Mouse (Mus musculus) neural tube, embryonic 10.5 days (tissue): Measurements from ENCODE around the gene Rab44.

Experiments used
- DNase-seq: peaks from one replicate; pipeline ENCODE4 v3.0.0-alpha.2; 2017; ENCODE audit warnings: low spot score; ENCODE audit errors: extremely low spot score

Rab44 gene

DNA sequence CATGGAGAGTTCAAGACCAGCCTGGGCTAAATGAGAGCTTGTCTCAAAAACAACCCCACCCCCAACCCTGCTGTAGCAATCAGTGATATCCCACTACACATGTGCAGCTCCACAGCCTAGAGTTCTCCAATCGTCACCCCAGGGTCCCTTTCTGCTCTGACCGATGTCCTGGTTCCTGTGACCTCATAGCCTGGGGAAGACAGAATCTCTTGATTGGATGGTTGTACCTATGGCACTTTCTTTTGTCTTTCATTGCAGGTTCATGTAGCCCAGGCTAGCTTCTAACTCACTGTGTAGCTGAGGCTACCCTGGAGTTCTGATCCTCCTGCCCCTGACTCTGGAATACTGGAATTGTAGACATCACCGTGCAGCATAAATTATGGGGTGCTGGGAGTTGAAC, 12.6 kb downstream of the Rab44 start:
- no peak for DNase-seq

DNA sequence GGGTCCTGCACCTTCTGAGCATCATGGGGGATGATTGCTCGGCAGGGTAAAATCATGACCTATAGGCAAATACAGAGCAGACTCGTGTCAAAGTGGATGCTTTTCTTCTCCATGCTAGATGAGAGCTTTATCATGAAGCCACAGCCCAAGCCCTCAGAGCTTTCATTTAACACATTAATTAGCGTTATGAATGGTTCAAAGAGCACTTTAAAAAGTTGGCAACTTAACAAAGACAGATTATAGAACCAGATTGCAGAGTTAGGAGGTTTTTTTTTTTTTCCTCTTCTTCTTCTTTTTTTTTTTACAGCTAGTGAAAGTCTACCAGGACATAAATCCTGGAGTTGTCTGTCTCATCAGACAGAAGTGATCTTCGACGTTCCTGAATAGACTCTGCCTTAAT, 15.4 kb downstream of the Rab44 start:
- no peak for DNase-seq

DNA sequence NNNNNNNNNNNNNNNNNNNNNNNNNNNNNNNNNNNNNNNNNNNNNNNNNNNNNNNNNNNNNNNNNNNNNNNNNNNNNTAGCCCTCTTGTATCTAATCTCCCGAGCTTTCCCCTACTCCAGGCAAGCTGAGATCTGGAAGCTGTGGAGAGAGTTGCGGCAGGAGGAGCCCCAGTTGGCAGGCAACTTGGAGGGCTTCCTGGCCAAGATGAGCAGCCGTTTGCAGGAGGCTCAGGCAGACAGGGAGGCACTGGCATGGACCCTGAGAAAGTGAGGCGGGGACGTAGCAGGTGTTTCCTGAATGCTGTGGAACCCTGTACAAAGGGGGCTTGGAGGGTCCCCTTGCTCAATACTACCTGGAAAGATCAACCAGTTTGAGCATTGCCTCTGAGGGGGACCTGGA, 21.1 kb downstream of the Rab44 start:
- DNase-seq, result no peak

DNA sequence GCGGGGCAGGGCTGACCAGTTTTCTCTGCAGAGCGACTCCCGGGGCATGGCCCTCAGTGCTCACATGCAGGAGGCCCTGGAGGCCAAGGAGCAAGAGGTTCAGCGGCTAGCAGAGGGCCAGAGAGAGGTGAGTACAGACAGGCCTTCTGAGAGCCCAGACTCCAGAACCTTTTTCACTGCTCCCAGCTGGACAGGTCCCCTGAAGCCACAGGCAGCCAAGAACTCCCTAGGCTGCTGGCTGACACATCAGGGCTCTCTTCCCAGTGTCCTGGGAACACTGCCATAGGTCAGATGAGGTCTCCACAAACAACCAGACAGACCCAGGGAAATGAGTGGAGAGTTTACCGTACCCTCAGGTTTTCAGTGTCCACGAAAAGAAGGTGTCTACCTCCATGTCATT, 22.3 kb downstream of the Rab44 start:
- no peak for DNase-seq

DNA sequence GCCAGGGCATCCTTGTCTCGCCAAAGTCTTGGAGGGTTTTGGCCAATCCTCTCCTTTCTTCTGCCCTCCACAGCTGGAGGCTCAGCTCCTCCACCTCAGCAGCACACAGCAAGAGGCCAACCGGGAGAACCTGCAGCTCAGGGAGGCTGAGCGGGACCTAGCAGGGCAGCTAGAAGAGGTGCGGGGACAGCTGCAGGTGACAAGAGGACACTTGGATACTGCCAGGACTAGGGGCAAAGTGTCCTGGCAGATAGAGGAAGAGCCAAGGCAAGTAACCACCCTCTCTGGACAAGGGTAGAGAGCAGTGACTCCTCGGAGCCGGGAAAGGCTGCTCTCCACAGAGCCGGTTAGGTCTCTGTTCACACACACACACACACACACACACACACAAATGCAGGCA, 24.0 kb downstream of the Rab44 start:
- DNase-seq, result no peak

DNA sequence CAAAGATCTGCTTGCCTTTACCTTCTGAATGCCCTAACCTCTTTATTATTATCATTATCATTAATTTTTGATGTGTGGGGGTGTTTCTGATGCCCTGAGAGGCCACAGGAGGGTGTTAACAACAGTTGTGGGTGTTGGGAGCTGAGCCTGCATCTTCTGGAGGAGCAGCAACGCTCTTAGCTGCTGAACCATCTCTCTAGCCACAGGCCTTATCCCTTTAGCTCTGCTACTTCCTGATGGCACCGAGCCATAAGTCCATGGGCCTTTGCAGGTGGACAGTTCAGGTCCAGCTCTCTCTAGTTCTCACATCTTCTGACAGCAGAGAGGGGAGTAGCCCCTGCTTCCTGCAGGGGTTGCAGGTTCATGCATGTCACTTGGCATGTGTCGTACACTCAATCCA, 27.6 kb downstream of the Rab44 start:
- DNase-seq, result no peak

DNA sequence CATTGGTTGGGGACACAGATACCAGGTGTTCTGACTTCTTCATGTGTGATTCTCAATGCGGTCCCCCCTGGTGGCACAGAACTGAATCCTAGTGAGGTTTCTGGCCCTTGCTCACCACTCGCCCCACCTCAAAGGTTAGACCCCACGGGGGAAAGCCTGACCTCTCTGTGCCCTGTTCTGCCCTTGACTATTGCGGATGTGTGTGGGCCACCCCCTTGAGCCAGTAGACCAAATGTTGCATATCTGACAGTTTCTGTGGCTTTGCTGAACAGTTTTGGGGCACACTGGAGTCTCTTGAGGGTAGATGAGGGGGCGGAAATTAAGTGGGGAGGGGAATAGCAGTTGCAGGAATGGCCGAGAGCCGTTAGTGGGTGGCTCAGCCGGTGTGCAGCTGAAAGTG, 29.3 kb downstream of the Rab44 start:
- no peak for DNase-seq

DNA sequence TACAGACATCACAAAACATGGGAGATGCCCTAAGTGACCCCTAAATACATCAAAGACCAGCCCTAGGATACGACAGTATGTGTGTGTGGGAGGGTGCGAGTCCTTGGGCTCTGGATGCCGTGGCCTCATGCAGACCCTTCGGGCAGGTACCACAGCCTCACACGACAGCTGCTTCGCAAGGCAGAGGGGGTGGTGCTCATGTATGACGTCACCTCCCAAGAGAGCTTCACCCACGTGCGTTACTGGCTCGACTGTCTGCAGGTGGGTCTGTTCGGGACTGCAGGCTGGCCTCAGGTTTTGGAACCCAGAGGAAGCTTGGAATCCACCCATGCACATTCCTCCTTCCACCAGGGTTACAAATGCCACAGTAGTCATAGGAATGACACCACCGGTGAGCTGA, 31.2 kb downstream of the Rab44 start:
- no peak for DNase-seq

DNA sequence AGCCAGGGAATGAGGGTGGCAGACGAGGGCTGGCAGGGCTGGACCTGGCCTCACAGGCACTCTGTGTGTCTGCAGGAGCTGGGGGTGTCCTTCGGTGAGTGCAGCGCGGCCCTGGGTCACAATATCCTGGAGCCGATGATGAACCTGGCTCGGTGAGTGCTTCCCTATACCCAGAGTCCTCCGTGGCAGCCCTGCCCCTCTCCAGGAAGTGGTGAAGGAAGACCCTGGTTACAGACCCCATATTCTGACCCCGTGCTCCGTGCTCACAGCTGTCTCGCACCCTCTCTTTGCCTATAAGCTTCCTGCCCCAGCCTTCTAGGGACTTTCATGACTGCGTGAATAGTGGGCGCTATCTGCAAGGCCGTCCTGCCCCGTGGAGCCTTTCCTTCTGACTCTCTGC, 33.3 kb downstream of the Rab44 start:
- DNase-seq, result no peak

DNA sequence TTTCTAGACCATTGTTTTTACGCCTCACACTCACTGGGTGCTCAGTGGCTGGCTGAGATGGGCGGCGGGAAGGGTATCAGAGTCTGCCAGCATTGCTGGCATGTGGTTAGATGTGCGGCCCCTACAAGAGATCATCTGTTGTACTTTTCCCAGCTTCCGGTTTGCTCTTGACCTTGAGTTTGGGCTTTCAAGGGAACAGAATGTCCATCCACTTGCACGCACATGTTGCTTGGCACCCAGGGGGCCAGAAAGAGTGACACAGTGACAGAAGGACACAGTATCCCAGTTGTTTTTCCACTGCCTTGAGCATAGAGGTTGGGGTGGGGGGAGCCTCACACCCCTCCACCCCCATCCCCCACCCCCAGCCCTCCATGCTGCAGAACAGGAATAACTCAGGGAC, 33.8 kb downstream of the Rab44 start:
- DNase-seq, result no peak

DNA sequence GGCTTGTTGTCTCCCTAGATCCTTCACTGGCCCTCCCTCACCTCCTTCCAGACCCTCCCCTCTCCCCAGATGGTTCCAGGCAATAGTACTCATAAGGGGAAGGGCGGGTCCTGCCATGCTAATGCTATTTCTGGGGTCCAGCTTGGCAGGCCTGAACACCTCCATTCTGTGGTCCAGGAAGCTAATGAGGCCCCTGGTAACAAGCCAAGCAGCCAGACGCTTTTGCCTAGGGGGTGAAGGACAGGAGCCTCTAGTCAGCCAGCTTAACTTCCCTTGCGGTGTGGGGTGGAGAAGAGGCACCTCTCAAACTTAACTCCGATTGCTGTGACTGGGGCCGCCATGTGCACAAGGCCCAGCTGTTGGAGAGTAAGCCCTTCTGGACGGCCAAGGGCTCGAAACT, 35.8 kb downstream of the Rab44 start:
- no peak for DNase-seq

DNA sequence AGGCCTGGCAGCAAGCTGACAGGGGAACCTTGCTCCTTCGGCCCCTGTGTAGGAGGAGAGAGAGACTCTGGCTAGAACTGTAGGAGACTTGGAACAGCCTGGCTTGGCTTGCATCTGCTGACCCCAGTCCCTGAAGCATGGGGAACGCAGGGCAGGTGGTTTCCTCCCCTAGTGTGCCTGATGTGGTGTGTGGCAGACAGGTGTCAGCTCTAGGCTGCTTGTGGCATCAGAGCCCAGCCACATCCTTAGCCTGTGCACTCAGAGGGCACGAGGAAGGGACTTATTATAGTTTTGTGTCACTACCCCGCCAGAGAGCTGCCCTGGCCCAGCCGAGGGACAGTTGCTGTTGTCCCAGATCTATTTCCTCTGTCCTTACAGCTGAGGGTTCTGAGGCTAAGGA, 38.6 kb downstream of the Rab44 start:
- DNase-seq, result no peak

DNA sequence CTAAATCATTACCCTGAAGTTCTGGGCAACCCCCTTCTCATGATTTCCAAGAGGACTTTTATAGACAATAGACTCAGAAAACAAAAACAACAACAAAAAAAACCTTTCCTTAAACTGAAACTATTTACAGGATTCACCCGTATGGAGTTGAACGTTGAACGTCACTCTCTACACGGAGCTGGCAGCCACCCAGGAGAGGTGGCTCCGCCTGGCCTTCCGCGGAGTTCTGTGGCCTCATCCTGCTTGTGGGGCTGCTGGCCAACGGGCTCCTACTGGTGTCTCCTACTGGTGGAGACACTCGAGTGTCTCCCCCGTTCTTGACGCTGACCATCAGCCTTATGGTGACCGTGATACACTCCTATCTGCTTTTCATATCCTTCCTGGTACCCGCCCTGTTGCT, 40.3 kb downstream of the Rab44 start:
- DNase-seq, result no peak

DNA sequence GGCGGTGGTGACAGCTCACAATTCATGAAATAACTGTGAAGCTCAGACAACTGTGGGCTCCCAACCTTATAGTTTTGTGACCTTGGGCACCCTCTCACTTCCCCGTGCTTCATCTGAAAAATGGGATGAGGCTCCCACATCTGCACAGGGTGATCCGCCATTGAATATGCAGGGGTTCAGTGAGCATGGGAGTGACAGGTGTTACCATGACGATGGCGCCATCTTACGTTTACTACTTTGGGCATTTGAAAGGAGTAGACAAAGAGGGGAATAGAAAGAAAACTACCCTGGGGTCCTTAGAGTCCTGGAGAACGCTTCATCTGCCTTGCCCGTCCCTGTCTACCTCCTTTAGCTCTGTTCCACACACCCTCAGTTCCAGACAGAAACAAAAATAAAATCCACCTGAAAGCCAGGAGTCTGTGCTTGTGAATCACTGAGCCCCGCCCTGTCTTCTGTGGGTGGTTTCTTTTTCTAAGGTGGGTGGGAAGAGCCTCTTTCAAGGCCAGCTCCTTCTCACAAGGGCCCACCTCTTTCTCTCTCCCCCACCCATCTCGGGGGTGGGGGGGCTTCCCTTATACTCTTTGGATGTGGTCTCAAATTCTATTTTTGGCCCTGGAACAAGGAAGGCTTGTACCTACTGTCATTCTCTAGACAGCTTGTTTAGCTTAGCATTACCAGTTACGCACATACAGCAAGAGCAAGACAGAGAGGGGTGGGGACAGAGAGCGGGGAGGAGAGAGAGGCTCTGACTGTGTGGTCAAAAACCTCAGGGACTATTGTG, 41.6 kb downstream of the Rab44 start:
- no peak for DNase-seq

DNA sequence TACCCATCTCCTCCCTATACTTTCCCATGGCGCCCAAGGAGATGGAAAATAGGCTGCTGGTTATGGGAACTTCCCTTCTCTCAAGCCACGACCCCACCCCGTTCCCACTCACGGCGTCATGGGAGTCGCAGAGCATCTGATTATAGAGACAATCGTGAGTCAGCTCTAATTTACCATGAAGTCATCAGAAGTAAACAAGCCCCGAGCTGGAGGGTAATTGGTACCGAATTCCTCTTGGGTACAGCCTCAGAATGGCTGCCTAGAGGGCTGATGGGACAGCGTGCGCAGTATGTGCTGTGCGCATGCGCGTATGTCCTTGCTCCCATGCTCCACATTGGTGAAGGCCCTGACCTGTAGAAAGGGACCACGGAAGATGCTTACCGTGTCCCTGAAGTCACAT, 42.5 kb downstream of the Rab44 start:
- no peak for DNase-seq

DNA sequence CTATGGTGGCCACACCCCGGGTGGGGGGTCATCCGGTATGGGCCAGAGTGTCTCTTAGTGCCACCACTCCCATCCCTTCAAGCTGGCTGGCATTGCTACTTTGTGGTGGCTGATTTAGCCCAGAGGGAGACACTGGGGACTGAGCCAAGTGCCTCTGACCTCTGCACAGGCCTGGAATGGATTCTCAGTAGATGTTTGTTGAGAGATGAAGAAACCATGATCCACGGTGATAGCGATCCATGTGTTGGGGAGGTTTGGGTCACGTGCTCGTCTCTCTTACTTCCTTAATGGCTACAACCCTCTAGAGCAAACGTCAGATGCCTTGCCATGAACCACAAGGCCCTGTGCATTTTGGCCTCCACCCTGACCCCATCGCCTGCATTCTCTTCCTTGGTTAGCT, 42.9 kb downstream of the Rab44 start:
- no peak for DNase-seq

DNA sequence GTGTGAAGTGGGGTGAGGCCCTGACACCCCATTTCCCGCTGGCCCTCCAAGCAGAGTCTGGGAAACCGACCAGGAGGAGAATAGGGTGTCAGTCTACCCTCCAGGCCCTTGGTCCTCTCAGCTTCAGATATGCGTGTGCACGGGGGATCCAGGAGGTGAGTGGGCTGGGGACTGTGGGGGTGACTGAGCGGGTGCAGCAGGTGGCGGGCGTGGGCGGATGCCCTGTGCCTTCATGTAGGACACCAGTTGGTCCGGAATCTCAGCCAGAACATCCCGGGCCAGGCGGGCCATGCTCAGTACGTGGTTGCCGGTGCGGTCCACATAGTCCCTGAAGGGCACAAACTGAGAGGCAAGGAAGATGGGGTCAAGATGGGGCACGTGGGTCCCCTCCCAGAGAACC, 45.0 kb downstream of the Rab44 start:
- no peak for DNase-seq

DNA sequence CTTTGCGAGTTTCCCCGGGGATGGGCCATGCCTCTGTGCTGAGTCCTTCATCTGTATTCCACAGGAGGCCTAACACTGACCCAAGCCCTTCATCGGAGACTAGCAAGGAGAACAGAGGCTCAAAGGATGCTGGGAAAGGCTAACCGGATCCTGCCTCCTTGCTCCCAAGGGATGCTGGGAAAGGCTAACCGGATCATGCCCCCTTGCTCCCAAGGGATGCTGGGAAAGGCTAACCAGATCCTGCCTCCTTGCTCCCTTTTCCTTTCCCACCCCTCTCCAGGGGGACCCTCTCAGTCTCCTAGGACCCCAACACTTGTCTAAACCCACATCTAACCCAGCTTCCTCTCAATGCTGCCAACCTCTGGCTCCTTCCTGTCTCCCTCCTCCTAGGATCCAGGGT, 45.4 kb downstream of the Rab44 start:
- DNase-seq, result no peak

DNA sequence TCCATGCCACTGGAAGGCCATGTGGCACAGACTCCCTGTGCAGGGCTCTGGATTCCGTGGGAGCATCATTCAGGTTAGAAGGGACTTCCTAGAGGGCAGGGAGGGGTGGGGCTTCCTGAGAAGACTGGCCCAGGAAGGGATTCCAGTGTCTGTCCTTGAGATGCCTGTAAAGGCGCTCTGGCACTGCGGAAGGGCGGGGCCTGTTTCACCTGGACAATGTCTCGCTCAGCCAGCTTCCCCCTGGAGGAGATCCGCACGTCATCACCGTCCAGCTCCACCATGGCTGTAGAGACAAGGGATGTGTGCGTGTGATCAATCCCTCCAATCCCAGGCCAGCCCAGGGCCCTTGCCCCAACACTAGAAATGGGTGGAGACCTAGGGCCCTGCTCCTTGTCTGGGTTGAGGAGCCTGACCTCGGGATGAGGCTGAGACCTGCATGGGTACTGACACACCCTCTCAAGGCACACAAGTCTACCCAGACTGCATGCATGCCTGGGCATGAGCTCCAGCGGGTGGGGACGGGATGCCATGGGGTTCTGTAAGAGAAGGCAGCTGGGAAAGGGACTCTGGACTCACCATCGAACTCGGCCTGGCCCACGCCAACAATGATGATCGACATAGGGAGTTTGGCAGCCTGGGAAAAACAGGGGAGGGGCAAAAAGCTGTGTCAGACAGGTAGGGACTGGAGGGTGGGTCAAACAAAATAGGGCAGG, 46.0 kb downstream of the Rab44 start:
- no peak for DNase-seq

DNA sequence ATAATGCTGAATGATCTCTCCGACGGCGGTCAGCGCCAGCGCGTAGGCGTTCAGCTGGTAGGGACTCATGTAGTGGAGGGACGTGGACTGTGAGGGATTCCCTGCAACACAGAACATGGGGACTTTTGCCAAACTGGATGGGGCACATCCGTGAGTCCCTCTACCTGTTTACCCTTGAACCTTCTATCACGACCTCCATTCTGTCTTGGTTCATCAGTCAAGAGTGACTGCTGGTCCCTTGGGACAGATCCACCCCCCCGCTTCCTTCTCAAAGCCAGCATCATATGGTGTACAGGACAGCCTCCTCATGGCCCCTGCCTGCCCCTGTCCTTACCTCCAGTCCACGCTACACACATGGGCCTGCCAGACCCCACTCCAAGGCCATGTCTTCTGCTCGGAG, 48.4 kb downstream of the Rab44 start:
- DNase-seq, result no peak

DNA sequence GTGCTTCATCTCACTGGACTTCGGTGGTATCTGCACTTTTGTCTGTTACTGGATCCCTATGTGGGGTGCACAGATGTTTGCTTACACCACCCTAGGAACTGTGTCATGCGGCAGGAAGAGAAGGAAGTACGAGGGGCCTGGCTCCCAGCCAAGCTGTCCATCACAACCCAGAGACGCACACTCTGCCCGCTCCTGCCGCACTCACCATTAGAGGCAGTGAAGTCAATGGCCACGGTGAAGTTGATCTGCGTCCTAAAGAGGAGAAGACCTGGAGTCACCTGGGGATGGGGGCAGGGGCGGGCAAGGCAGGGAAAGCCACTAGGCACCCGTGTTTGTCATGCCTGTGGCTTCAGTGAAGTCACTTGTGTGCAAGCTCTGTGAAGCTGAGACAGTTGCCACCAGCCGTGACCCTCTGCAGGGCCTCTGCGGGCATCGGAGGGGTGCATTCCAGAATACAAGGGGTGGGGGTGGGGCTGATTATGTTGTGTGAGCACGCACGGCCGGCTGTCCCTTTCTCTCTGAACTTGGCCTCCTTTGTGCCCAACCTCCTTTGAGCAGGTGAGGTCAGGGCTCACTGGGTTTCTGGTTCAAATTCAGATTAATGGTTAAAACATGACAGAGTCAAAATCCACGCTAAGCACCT, 50.6 kb downstream of the Rab44 start:
- DNase-seq, result no peak

DNA sequence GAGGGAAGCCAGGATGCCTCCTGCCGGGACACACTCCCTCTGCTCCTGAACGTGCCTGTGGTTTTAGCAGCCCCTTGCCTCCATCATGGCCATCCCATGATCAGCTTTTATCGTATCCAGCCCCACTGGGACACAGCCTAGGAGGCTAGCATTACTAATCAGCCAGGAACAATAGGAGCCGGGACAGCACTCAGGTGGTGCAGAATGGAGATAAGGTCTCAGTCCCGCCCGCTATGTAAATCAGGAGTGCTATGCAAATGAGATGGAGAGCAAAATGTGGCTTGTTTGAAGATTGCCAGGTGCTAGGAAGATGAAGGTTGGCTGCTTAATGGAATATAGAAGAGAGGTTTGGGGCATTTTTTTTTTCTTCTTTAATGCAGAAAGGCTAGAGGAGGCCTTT, 51.5 kb downstream of the Rab44 start:
- no peak for DNase-seq
